Mouse (Mus musculus) midbrain, embryonic 13.5 days (tissue): Measurements from ENCODE around the gene Hist1h4h. TPM values are rescaled to one million over a fixed set of nuclear protein-coding genes. Genes with fewer than 3 reads are reported as not detected.
"Not testable (repeated sequence)": the region's sequence is repeated elsewhere in the genome, so short reads cannot be mapped to it uniquely, and the experiment has no call there.

ENCODE experiments used
- ATAC-seq: fragments of 200-750 bp; cut with Nextera tagmentation; 2 replicates; pipeline ENCODE4 v1.8.0; 2017; ENCODE audit warnings: mild to moderate bottlenecking, moderate TSS enrichment, moderate library complexity
- H3K27ac ChIP-seq: fragments of 300-500 bp; sonication (generic); 2 replicates; pipeline ENCODE4 v1.5.1; 2015; ENCODE audit warnings: inconsistent platforms, mild to moderate bottlenecking, moderate library complexity
- H3K27me3 ChIP-seq: fragments of 300-500 bp; sonication (generic); 2 replicates; pipeline ENCODE4 v1.6.1; 2015; ENCODE audit warnings: mild to moderate bottlenecking, inconsistent platforms
- H3K36me3 ChIP-seq: fragments of 300-500 bp; sonication (generic); 2 replicates; pipeline ENCODE4 v1.6.1; 2015; ENCODE audit warnings: mild to moderate bottlenecking, inconsistent platforms
- H3K4me1 ChIP-seq: fragments of 300-500 bp; sonication (generic); replicated peaks from 2 replicates; pipeline ENCODE4 v1.6.1; 2015; ENCODE audit warnings: inconsistent platforms
- H3K4me2 ChIP-seq: fragments of 300-500 bp; sonication (generic); replicated peaks from 2 replicates; pipeline ENCODE4 v1.6.1; 2015; ENCODE audit warnings: moderate library complexity, mild to moderate bottlenecking, inconsistent platforms
- H3K4me3 ChIP-seq: fragments of 300-500 bp; sonication (generic); replicated peaks from 2 replicates; pipeline ENCODE4 v1.5.1; 2015; ENCODE audit warnings: mild to moderate bottlenecking, inconsistent platforms
- H3K9ac ChIP-seq: fragments of 300-500 bp; sonication (generic); replicated peaks from 2 replicates; pipeline ENCODE4 v1.6.1; 2015; ENCODE audit warnings: mild to moderate bottlenecking, inconsistent platforms
- H3K9me3 ChIP-seq: fragments of 300-500 bp; sonication (generic); 2 replicates; pipeline ENCODE4 v1.6.1; 2016; ENCODE audit warnings: mild to moderate bottlenecking, inconsistent platforms
- WGBS: fragments of 180-500 bp; shearing (Covaris S2); methylation state at CpG from one replicate; pipeline ENCODE4 v1.1.7; 2015; 5-methylcytosine and 5-hydroxymethylcytosine counted together
- polyA plus RNA-seq: library from polyadenylated mRNA; unstranded; fragments of >200 nt; fragmentation: Nextera tagmentation; extraction: Ambion mirVana; gene quantifications from 2 replicates; pipeline ENCODE4 v1.2.1, GENCODE M21; 2015

Gene Hist1h4h
- polyA plus RNA-seq, 1 experiment from 2014 or later: 6.4 TPM

DNA sequence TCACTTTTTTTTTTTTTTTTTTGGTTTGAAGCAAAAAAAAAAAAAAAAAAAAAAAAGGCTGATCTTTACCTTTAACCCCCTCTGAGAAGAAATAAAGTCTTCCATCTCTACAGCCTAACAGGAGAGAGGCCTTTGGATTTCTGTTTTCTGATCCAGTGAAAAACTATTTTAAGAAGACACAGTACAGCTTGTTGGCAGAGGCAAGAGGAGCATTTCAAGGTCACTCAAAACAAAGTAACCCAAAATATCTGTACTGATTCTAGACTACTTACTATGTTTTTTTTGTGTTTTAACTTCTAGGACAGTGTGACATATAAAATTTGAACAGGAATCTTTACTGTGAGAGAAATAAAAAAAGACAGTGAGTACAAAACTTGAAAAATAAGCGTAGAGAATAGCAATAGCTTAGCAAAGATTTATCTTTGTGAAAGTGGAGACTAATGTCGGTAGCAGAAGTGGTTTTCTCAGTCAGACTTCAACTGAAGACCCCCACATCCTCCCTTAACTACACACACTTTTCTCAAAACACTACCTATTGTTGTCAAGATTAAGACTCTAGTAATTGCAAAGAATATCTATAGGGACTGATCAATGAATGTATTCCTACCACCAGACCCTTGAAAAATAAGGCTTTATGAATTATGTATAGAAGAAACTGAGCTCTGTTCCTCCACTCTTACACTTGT lies 1.2 kb upstream of the Hist1h4h start:
- ATAC-seq: no peak
- Histone ChIP-seq H3K4me3 (peak overlapping the region; percentile 55), H3K27me3 (no peaks in the 10 kb centered on the region), H3K36me3 (no peaks in the 10 kb centered on the region), H3K4me1 (peaks cover 42% of the 10 kb centered on the region), H3K9ac (peak overlapping the region; percentile 78), H3K4me2 (peak overlapping the region; percentile 76), H3K27ac (peak overlapping the region; percentile 98), H3K9me3 (no peaks in the 10 kb centered on the region)
- WGBS: 31% methylated on average over 2 of the region's 2 CpGs

DNA sequence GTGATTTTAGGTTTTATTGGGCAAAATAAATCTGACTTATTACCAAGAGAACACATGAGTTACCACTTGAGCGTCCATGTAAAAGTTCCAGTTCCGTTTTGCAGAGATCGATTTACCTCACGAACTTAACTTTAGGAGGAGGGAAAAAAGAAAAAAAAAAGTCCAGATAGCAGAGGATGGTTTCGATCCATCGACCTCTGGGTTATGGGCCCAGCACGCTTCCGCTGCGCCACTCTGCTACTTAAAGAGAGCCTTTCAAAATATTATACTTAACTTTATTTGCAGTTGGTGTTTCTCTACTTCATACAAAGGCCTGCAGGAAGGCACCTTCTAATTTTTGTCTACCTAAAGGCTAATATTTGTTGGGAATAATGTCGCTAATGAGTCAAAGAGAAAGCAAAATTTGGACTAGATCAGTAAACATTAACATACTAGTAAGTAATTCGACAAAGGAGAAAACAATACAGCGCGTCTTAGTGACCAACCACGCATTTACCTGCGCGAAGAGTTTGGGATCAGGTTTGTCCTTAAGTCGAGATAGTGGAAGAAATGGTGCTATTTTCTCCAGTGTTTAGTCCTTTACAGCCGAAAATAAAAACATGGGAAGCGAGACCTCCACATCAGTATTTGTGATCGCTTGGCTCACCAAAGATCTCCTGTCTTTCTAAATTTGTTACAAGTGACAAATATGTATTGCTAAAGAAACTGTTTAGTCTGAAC lies 509 bp upstream of the Hist1h4h start:
- no peak for ATAC-seq
- no peaks in the 10 kb centered on the region for H3K27me3 ChIP-seq
- WGBS: under 1% methylated on average over 20 of the region's 20 CpGs
- H3K4me2 ChIP-seq: peak overlapping the region; percentile 76
- H3K27ac ChIP-seq: peak overlapping the region; percentile 98
- peak overlapping the region; percentile 78 for H3K9ac ChIP-seq
- peaks cover 45% of the 10 kb centered on the region for H3K4me1 ChIP-seq
- no peaks in the 10 kb centered on the region for H3K36me3 ChIP-seq
- peak overlapping the region; percentile 55 for H3K4me3 ChIP-seq
- H3K9me3 ChIP-seq: no peaks in the 10 kb centered on the region

DNA sequence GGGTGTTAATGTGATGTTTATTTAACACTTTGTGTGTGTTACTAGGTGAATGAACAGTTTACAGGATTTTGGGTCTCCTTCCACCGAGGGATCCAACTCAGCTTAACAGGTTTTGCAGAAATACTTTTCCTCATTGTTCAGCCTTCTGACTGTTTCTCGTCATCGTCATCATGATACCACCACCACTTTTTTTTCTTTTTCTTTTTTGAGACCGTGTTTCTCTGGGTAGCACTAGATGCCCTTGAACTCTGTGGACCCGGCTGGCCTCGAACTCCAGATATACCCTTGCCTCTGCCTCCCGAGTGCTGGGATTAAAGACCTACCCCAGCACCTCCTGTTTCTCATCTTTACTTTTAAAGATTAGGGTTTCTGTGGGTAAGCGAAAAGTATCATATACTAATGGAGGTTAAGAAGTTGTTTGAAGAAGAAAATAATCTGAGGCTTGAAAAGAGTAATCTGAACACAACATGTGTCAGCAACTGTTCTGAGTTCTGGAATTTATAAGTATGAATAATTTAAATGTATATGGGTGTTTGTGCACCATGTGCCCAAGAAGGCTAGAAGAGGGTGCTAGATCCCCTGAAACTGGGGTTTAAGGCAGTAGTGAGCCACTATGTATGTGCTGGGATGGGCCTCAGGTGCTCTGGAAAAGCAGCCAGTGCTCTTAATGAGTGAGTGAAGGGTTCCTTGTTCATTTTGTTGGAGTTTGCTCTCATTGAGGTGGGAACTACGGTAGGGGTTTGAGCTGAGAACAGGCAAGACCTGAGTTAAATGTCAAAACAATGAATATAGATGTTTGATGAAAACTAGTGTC lies 1.6 kb downstream of the Hist1h4h start:
- peaks cover 53% of the 10 kb centered on the region for H3K4me1 ChIP-seq
- WGBS: 22% methylated on average over 9 of the region's 9 CpGs
- peak overlapping the region; percentile 76 for H3K4me2 ChIP-seq

DNA sequence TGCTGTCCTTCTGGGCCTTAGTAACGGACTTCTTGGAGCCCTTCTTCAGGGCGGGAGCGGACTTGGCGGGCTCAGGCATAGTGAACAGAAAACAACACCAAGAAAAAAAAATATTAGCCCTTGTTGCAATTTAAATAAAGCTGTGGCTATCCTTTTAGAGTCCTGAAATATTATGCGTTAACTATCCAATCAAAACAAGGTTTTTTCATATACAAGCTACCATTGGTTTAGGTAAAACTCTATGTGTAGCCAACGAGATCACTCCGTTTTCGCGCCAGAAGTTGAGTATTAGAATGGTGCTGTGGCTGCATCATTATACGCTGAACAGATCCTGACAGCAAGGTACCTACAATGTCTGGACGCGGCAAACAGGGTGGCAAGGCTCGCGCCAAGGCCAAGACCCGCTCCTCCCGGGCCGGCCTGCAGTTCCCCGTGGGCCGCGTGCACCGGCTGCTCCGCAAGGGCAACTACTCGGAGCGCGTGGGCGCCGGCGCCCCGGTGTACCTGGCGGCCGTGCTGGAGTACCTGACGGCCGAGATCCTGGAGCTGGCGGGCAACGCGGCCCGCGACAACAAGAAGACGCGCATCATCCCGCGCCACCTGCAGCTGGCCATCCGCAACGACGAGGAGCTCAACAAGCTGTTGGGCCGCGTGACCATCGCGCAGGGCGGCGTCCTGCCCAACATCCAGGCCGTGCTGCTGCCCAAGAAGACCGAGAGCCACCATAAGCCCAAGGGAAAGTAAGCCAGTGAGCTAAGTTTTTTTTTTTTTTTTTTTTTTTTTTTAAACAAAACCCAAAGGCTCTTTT lies 2.9 kb downstream of the Hist1h4h start, which contains the start of gene Hist1h2af:
TSS of gene Hist1h2af (plus strand) at position 347 of the 808 bp plus-strand sequence.
- not testable (repeated sequence) for H3K9me3 ChIP-seq, H3K27me3 ChIP-seq, H3K36me3 ChIP-seq
- Histone ChIP-seq H3K4me1 (peaks cover 53% of the 10 kb centered on the region), H3K4me3 (peak within 1 kb of the TSS; percentile 55), H3K9ac (peak within 1 kb of the TSS; percentile 54), H3K4me2 (peak within 1 kb of the TSS; percentile 76), H3K27ac (peak within 1 kb of the TSS; percentile 98)
- peak; percentile 49; the same call in 1 of the 2 replicates for ATAC-seq
- WGBS: 0% methylated on average over 25 of the region's 53 CpGs

More for the DNA sequence above, 1.6 kb downstream of the Hist1h4h start:
- Histone ChIP-seq H3K36me3 (no peaks in the 10 kb centered on the region), H3K4me3 (peak overlapping the region; percentile 55), H3K27ac (peak overlapping the region; percentile 98), H3K9ac (peak overlapping the region; percentile 80), H3K27me3 (no peaks in the 10 kb centered on the region), H3K9me3 (no peaks in the 10 kb centered on the region)
- ATAC-seq: no peak

DNA sequence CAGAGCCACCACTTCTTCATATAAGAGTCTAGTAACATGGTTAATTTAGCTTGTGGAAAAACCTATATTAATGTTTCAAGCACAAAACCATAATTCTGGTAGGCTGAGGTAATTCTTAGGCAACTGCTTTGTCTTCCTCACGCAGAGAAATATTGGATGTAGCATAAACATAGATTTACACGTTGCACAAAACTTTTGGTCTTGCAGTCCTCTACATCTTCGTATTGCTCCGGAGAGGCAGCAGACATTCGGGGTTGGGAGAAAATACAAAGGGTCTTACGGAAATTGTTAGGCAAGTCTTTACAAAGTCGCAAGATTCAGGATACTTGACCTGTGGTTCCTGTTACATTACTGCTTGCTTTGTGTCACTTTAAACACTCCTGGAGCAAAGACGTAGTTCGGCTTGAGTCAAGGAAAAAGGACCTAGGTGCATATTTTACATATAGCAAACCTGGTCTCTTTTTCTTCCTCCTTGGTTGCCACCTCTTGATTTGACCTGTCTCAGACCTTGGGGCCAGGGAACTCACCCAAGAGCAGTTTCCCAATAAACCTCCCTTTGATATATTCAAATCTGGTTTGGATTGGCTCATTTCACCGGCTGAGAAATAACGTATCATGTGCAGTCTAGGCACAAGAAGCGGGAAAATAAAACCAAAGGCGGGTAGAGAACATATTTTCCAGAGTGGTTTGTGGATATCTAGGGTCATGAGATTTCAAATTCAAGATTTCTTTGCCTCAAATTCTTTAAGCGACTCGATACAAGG lies 3.7 kb downstream of the Hist1h4h start:
- peak; percentile 0; the same call in 1 of the 2 replicates for ATAC-seq
- WGBS: under 1% methylated on average over 15 of the region's 15 CpGs
- Histone ChIP-seq H3K9ac (peak overlapping the region; percentile 48), H3K4me3 (peak overlapping the region; percentile 55), H3K36me3 (no peaks in the 10 kb centered on the region), H3K4me2 (peak overlapping the region; percentile 76), H3K9me3 (no peaks in the 10 kb centered on the region), H3K27me3 (no peaks in the 10 kb centered on the region), H3K4me1 (peaks cover 47% of the 10 kb centered on the region), H3K27ac (peak overlapping the region; percentile 72)

DNA sequence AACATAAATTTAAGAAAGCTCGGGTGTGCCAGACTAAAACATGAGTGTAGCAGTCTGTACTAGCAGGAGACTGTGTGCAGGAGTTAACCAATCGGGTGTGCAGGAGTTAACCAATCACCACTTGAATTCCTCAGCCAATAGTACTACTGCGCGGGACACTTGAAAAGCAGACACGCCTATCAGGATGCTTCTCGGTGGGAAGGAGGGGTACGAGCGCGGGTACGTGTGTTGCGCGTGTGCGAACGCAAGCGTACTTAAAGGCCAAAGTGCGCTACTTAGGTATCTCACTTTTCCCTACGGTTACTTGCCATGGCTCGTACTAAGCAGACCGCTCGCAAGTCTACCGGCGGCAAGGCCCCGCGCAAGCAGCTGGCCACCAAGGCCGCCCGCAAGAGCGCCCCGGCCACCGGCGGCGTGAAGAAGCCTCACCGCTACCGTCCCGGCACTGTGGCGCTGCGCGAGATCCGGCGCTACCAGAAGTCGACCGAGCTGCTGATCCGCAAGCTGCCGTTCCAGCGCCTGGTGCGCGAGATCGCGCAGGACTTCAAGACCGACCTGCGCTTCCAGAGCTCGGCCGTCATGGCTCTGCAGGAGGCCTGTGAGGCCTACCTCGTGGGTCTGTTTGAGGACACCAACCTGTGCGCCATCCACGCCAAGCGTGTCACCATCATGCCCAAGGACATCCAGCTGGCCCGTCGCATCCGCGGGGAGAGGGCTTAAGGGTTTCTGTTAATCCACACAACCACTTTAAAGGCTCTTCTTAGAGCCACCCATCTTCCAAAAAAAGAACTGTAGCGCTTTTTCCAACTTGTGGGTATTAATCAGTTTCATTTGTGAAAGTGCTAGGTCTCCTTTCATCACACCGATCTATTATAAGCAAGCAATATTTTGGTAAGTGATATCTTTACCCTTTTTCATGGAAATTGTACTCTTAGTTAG lies 4.6 kb downstream of the Hist1h4h start, which contains the start of gene Hist1h3g:
TSS of gene Hist1h3g (plus strand) at position 286 of the 939 bp plus-strand sequence.
- peak within 1 kb of the TSS; percentile 72 for H3K27ac ChIP-seq
- H3K4me1 ChIP-seq: peaks cover 42% of the 10 kb centered on the region
- H3K9me3 ChIP-seq, H3K36me3 ChIP-seq, H3K27me3 ChIP-seq: not testable (repeated sequence)
- under 1% methylated on average over 48 of the region's 62 CpGs for WGBS
- peak; percentile 91 for ATAC-seq
- peak within 1 kb of the TSS; percentile 76 for H3K4me2 ChIP-seq
- H3K4me3 ChIP-seq: peak within 1 kb of the TSS; percentile 55
- H3K9ac ChIP-seq: peak within 1 kb of the TSS; percentile 59

DNA sequence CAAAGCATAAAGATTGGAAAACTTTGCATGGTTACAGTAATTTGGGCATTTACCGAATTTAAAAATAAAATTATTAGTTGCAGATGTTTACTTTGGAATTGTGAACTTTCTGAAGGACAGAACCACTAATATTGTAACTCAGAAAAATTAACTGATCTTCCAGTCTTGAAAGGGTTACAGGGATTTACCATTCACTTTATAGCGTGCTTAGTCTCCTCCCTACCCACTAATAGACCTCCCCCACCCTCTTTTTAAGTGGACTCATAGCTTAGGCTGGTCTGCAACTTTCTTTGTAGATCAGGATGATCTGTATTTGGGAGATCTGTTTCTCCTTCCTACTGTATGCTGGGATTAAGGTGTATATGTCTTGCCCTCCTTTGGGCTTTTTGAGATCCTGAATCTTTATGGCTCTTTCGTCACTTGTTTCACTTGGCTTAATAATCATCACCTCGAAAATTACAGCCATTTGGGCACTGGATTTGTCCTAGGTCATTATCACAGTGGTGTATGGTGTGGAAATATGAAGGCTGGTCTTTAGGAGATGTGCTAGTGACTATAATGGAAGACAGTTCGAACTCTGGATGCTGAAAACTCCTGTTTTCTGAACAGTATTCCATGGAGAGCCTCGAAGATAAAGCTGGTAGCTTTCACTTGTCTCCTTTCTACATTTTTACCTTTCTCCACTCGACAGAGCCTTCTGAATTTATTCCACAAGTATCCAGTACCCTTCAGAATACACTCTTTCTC lies 5.4 kb downstream of the Hist1h4h start:
- no peak for ATAC-seq
- H3K36me3 ChIP-seq: no peaks in the 10 kb centered on the region
- WGBS: 18% methylated on average over 7 of the region's 7 CpGs
- no peaks in the 10 kb centered on the region for H3K9me3 ChIP-seq
- H3K27ac ChIP-seq: no peak overlapping the region
- H3K27me3 ChIP-seq: no peaks in the 10 kb centered on the region
- H3K4me2 ChIP-seq: peak overlapping the region; percentile 76
- peak overlapping the region; percentile 59 for H3K9ac ChIP-seq
- H3K4me1 ChIP-seq: peaks cover 42% of the 10 kb centered on the region
- peak overlapping the region; percentile 55 for H3K4me3 ChIP-seq

DNA sequence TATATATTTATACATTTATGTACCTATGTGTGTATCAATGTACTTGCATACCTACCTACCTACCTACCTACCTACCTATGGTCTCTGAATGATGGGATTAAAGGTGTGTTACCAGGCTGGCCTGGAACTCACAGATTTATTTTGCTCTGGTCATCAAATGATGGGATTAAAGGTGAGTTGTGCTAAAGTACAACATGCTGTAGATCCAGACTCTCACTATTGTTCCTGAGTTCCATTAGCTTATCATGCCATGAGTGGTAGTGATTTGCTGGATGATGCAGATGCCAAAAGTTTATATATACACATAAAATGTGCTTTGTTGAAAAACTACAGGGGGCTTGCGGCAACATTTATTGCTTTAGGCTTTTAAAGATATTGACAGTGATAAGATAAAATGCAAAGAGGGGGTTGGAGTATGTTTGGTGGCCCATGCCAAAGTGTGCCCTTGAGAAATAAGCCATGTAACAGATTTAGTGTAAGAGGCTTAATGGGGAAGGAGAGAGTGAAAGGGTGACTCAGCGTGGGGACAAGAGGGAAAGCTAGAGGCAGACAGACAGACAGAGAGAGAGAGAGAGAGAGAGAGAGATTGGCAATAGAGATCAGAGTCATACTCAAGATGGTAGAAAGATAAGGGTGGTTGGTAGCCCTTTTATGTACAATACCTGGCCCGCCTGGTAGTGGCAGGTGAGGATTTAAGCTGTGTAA lies 6.3 kb downstream of the Hist1h4h start:
- Histone ChIP-seq H3K4me2 (peak overlapping the region; percentile 76), H3K9me3 (no peaks in the 10 kb centered on the region), H3K4me1 (peaks cover 38% of the 10 kb centered on the region), H3K36me3 (no peaks in the 10 kb centered on the region), H3K27ac (no peak overlapping the region), H3K4me3 (no peak overlapping the region; the same call in 1 of the 2 replicates), H3K9ac (no peak overlapping the region), H3K27me3 (no peaks in the 10 kb centered on the region)
- ATAC-seq: no peak
- WGBS: 79% methylated on average over 3 of the region's 3 CpGs

DNA sequence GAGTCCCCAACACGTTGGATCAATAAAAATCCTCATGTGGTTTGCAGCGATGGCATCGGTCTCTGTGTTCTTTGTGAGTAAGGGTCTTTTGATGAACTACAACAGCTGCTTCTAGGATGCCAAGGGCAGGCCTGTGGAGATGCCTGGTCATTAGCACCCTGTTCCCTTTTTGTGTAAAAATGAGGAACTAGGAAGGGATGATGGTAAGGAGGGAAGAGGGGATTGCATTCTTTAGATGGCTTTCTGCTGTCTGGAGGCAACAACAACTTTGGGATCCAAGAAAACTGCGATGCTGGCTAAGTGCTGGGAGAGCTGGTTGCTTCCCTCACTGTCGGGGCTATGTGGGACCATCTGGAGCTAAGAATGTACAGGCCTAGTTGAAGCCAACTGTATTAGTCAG lies 7.4 kb downstream of the Hist1h4h start:
- no peaks in the 10 kb centered on the region for H3K27me3 ChIP-seq
- no peaks in the 10 kb centered on the region for H3K9me3 ChIP-seq
- WGBS: 75% methylated on average over 5 of the region's 5 CpGs
- H3K9ac ChIP-seq: no peak overlapping the region
- H3K27ac ChIP-seq: no peak overlapping the region
- H3K4me1 ChIP-seq: peaks cover 33% of the 10 kb centered on the region
- no peak for ATAC-seq
- no peaks in the 10 kb centered on the region for H3K36me3 ChIP-seq
- no peak overlapping the region for H3K4me3 ChIP-seq
- H3K4me2 ChIP-seq: no peak overlapping the region
